Mouse (Mus musculus) left cerebral cortex, adult 9 months (tissue): ENCODE measurements at regions not wholly inside any gene's neighbourhood (a gene's known extent, or its start where the extent isn't known, plus 50 kb on each side); places are given as distances from the start of the nearest gene placed in this dataset.

Experiments used
- DNase-seq, 2 experiments: peaks; one replicate each; pipeline ENCODE4 v3.0.0; 2022; ENCODE audit warnings: low spot score in 2 of 2

DNA sequence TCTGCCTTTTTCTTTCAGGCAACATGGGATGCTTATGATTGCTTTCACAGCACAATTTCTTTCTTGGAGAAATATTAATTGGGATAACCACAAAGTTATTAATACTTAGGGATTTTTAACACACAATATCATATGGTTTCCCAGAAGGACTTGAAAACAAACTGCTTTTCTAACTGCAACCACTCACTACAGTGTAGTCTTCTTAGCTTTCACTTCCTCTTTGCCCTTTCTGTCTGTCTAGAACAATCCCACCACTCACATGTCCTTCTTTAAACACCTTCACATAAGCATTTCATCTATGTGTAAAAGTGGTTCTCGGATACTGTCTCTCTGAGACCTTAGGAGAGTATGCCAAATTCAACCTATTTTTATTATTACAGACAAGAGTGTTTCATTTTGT lies 204.3 kb downstream of the C1d start:
- no peak for DNase-seq

DNA sequence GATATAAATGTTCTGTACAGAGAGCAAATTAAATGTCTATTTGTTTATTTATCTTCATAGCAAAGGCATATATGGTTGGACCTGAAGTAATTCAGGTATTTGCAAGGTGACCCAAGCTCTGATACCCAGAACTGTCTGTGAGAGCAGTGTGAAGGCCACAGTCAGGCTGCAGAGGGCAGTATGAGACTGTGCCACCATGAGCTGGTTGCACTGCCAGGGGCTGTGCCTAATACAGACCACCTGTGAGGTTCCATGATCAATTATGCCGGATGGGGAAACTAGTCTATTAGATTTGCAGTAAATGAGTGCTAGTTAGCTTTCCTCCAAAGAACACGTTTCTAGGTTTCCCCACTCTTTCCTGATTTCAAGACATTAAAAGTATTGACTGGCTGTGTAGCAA lies 207.5 kb downstream of the C1d start:
- DNase-seq: no peak

DNA sequence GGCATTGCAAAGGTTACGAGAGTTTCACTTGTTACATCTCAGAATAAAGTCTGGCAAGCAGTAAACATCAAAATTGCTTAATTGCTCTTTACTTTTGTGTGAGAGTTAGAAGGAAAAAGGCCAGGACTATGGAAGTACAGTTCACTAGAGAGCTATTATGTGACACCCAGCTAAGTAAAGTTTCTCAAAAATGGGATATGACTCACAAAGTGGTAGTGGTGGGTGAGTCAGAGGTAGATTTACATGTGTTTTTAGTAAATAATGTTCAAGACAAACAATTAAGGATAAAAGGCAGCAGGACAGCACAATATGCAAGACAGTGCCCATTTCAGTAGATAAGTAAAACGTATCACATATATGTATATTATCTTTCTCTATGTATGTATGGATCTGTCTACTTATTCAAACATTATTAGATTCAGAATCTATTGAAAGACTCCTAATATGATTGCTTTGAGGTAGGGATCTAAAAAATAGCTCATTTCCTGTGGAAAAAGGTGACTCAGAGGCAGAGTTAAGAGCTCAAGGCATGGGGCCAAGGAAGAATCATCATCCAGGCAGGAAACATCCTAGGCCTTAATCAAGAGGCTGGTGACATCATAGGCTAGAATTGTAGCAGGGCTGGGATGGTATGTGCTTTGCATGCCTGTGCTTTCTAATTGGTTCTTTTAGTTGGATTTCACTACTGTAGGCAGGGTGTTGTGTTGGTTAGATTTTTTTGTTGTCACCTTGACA lies 211.2 kb downstream of the C1d start:
- DNase-seq: no peak

DNA sequence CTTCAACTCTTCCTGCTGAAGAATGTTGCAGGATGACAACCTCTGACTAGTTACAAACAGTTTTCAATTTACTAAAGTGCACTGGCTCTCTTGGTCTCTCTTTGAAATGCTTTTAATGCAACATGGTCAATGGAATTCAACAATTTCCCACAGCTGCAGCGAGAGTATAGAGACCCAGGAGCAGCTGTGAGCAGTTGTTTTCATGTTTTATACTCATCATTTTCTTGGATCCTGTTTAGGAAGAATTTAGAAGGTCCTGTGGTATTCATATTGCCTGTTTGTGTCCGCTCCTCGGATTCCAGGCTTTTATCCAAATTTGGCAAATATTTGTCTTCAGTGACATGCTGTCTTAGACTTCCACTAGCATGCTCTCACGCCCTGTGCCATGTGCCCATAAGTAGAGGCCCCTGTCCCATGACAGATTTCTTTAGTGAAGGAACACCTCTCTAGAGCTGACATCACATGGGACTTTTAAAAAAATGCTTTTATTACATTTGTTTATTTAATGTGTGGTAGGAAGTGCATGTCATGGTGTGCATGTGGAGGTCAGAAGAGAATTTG lies 224.1 kb downstream of the C1d start:
- no peak for DNase-seq

DNA sequence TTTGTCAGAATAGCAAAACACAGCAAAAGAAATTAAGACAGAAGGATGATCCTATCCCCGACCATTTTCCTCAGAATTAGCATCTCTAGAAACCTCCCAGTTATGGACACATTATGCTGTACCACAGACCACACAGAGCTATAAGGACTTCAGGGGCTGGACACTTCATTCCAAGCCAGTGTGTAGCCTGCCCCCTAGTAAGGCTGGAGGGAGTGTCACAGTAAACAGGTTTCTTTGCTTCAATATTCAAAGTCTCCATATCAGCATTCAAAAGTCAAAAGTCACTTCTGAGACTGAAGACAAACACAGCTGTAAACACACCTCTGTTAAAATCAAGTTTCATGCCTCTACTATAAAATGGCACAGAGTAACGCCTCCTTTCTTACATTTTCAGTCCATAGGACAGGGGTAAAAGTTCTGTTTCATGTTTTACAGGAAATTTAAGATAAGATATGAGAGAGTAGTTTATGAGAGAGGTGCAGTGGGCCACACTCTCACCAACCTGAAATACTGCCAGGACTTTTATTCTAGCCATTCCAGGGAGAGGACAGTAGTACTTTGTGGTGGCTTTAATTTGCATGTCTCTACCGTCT lies 226.6 kb downstream of the C1d start:
- DNase-seq: no peak

DNA sequence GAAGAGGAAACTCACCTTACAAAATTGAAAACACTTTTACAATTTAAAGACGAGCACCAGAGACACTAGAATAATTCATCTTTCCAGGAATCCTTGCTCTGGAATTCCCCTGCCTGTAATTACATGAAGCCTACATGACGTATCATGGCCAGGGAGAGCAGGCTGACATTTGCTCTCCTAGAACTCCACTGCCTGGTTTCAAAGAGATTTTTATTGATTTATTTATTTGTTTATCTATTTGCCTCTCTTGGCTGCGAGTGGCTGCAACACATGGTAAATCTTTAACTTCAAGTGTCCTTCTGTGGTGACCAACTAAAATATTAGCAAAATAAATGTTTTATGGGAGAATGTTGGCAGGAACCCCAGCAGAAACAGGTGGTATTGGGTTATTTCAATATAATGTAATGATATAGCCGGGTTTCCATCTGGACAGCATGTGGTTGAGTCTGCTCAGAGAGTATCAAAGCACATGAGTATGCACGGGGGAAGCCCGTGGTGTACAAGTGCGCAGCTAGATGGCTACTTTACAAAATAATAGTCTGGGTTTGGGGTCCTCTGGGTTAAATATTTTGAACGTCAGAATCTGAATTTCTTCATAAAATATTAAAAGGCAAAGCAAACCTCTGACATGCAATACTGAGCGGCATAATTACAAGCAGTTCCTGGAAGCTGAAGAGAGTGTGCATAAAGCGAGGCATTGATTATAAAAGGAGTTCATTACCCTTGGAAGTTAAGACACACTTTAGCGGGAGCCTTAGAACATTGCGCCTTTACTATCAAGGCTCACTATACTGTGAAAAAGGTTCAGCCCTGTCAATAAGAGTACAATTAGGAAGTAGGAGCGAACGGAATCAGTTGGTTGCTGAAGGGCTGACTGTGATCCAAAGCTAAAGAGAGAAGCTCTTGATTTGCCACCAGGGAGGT lies 244.0 kb downstream of the C1d start:
- DNase-seq: no peak

DNA sequence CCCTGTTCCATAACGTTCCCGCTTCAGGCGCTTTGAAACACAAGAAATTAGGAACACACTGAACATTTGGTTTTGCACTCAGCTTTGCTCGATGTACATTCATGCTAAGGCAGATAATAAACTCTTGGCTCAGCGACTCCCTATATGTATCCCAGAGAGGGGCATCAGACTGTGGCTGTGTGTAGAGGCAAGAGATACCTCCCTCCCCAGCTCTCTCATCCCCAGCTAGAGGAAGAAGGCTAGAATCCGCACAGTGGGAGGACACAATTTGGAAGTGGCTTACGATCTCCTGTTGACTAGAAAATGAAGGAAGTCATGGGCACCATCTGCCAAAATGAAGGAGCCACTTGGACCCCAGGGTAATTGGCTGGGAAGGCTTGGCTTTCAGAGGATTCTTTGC lies 244.7 kb downstream of the C1d start:
- no peak for DNase-seq

DNA sequence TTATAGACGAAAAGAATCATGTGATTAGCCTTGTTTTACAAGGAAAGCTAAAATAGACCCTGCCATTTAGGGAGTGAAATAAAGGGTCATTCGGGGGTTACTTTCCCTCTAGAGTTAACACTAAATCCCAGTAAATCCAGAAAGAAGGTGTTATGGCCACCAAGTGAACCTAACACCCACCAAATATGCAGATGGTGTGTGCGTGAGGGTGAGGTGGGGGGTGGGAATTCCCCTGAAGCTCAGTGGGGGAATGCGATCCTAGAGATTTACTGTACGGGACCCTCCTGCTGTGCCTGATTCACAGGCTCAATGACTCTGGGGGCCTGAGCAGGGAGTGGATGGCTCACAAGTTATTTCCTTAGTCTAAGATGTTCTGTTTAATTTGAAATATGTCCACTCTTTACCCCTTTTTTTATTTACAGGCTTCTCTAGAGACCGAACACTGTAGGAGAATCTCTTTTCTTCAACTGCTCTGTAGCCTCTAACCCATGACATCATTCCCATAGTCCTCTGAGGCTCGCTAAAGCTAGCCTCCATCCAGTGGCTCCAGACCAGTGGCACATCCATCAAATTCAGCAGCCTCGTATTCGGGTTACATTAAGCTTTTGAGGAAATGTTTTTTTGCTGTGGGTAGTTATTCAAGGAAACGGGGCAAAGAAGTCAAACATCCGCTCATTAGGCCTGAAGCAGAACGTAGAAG lies 265.0 kb downstream of the C1d start:
- DNase-seq: no peak

DNA sequence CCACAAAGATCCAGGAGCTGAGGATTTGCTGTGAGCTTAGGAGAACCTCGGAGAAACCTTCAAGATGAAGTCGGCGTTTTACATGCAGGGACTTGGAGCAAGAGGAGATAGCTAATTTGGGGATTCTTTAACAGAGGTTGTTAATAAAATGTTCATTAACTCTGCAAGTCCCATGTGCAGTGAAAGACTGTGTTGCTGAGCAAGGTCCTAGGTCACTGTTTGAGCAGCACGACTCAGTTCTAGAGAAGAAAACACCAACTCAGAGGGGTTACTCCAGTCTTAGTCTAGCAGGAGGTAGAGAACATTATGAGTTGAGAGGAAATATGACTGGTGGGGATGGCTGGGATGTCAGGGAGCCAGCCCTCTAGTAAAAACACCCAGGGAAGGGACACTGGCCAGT lies 265.9 kb downstream of the C1d start:
- DNase-seq: no peak

DNA sequence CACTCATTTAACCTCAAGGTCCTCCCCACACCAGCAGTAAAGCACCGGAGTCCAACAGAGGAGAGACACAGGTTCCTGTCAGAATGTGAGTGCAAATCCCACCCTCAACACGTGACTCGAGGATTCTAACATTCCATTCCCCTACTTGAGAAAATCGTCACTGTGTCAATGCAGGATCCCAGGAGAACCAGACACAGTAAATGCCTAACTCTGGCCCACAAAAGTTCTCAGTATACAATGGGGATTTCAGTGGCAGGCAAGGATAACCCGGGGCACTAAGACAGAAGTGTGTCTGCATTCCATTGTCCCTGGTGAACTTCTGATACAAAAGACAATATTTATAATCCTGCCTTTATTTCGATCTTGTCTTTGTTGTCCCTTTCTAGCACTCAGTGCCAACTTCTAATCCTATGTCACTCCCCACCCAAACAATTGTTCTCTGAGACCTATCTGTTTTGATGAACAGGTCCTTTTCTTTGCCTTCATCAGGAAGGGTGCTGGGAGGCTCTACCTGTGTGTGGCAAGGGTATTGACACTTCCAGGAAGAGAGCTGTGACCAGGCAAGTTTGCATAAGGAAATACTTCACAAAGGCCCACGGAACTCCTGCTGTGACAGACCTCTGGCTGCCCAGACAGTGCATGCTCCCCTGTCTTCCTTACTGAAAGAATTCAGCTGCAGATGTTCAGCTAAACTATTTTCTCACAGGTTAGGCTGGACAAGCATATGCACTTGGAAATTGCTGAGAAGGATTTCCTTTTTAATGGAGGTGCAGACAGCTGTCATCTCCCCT lies 267.8 kb downstream of the C1d start:
- no peak for DNase-seq

DNA sequence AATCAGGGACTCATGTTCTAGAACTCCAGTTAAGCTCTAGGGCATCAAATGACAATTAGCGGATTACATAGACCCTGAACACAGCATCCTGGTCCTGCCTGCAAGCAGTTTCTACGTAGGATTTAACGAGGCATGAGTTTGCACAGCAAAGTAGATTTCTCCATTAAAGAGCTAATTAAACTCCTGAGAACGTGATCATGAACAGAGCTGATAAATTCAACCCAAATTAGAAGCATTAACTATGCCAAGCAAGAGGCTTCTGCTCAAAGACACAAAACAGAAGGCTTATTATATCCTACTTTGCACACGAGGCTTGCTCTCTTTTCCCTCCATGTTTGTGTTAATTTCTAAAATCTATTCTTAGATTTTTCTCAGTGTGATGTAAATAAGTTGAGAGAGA lies 269.1 kb downstream of the C1d start:
- no peak for DNase-seq

DNA sequence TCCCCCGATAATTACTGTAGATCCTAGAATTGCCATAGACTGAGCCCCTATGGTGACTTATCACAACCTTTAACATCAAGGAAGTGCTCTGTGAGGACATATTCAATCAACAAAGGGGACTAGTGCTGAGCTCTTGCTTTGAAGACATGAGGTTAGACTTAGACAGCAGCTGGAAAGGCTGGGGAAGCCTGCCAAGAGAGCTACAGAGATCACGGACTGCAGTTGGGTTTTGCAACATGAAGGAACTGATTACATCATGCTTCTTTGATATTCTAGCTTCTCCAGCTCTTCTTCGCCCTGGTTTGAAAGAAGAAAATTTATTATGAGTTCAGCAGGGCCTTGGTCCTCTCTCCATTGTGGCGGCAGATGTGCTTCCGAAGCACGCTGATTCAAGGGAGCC lies 271.2 kb downstream of the C1d start:
- DNase-seq: no peak

DNA sequence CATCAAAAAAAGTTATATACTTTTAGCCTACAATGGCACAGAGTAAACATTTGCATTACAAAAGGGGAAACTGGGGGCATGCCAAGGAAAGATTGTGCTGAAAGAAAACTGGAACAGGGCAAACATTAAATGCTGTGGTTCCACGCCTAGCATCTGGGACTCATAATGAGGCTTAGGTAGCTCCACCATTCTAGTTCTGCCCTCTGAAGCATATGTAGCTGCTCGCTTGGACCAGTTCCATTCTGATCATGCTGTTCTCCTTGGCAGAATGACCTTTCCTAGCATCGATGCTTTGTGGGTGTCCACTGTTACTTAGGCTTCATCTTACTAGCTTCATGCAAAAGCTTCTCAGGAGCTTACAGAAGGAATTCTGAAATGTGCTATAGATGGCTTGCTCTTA lies 276.3 kb downstream of the C1d start:
- no peak for DNase-seq

DNA sequence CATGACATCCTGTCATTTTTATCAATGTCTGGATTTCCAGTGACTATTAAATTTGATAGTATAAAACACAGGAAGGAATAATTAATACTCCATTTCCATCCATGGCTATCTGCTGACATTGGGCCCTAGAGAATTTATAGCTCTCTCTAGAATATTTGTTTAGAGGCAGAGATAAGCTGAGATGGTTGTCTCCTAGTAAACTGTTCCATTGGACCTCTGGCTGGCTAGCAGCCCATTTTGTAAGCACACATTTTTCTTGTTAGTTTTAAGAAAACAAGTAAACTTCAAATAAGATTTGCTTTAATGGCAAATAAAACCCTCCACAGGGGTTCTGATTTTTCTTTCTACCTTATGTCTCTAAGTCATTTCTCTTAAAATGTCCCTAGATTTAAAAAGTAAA lies 288.9 kb downstream of the C1d start:
- DNase-seq: no peak

DNA sequence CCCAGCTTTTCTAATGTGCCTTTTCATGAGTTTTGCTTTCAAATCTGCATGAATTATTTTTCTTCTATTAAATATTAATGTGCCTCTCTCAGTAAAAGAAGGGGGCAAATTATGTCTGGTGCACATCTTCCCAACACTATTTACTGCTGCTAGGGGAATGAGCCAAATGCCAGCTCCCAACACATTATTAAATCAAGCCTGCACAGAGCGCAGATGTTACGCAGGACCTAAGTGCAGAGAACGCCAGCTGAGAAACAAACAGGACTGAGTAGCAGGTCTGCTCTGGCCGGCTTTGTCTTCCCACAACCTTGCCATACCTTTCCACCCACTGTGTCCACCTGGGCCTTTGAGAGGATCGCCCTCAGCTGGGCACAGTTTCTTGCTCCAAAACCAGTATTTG lies 291.8 kb downstream of the C1d start:
- no peak for DNase-seq

DNA sequence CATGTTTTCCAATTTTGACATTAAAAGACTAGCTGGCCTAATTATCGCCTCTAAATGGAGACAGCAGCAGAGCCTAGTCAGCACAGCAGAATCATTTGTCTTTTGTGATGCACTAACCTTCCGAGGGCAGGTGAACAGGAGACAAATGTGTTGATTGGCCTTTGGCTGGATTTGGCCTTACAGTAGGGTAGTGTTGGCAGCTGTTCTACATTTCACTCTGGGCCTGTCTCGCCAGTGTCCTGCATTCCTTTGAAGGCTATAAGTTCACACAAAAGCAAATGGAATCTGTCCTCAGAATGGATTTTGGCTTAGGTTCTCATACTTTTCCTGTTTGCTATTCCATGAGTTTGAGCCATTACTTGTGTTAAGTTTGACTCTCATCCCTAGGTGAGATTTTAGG lies 297.9 kb downstream of the C1d start:
- DNase-seq: no peak

DNA sequence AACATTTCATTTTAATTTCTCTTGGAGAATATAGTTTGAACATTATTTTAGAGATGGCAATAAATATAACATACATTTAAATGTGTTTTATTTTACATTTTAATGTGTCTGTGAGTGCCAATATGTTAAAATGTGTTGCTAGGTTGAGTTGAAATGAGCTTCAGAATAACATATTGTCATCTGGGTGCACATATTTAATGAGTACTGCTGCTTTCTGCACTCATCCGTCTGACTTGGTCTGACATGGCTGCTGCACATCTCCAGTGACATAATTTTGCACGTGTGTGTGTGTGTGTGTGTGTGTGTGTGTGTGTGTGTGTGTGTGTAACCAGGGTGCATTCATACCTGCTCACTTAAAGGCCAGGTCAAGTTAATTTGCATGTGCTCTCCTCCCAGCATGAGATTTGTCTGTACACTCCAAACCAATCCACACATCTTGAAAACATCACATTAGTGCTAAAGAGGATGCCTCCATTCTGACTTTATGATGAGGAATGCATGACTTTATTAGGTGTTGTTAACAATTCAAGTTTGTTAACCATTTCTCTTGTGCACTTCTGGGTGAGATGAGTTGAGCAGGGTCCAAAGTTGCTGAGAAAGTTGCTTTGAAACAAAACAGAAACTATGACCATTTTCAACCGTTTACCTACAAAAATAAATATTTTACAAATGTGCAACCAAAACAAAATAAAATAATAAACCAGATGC lies 334.6 kb downstream of the C1d start:
- DNase-seq: no peak

DNA sequence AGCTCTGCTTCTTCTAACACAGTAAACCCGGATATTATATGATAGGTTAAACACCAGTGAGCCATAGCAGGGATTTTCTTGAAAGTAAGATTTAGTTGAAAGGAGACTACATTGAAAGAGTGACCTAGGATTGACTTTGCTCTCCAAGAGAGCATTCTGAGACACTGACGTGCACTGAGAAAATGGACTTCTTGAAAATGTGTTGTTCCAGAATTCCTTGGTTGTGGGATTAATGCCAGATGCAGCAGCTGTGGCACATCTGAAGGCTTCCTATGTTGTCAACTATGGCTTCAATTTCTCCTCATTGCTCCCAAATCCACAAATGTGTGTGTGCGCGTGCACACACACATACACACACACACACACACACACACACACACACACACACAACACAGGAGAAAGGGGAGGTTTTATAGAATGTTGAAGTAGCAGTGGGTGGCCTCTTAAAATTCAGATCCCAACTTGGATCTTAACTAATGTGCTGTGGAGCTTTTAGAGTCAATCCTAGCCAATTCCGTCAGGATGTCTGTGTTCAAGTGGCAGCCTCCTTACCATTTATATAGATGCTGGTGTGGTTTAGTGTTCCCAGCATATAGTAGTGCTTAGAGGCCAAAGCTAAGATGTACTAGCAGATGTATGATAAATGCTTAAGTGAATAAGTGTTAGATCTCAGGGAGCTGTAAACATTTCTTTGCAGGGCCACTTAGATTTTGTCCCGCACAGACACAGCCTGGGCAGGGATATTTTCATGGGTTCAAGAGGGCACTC lies 346.5 kb downstream of the C1d start:
- DNase-seq: no peak

DNA sequence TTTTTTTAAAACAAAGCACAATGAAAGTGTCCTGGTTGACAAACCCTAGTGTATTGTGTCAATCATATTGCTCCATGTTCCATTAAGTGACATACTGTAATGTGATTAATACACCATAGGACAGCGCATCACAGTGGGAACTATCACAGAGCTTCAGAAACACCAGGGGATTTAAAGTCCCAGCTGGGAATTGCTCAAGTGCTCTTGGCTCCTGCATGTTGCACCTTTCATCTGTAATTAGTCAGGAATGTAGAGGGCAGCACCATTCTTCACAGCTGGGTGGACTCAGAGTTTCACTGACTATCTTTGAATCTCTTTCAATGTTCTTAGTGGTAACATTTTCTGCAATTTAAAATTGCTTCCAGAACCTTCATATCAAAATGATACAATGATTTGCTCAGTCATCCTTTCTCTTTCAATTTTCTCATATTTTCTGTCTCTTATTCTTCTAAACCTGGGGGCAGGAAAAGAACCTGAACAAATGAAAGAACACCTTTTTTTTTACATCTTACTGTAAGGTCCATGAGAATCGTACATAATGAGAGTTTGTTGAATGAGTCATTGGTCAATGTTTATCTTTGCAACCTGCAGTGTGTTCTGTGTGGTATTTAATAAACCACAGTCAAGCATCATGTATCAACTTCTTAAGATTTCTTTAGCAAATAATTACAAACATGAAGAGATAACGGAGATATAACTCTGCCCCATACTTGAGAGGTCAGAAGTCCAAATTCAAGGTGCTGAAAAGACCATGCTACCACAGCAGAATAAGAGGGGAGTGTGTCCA lies 333.0 kb downstream of the Etaa1 start:
- DNase-seq: no peak
